Mouse (Mus musculus): ENCODE measurements around the gene Pfdn6. TPM values are rescaled to one million over a fixed set of nuclear protein-coding genes. Genes with fewer than 3 reads are reported as not detected.

The Pfdn6 gene
- polyA plus RNA-seq, 1 experiment from 2014 or later = 185 TPM

- no peaks in the 10 kb centered on the region for H3K27me3 ChIP-seq
- H3K9me3 ChIP-seq = no peaks in the 10 kb centered on the region
- peak overlapping the region; percentile 85 for H3K4me3 ChIP-seq
- peak overlapping the region; percentile 80 for H3K9ac ChIP-seq
- H3K4me1 ChIP-seq (replicated peaks) = peaks cover 23% of the 10 kb centered on the region
- ATAC-seq (ENCODE audit: low FRiP score, low read depth) = peak; percentile 14; the same call in 1 of the 2 replicates
- peak overlapping the region; percentile 97 for H3K4me2 ChIP-seq
- 0 out of 2 replicates have a peak overlapping the region, but pooled peaks have one; percentile 57 for H3K27ac ChIP-seq (replicated peaks)
- peaks cover 28% of the 10 kb centered on the region for H3K36me3 ChIP-seq
- WGBS = 2% methylated on average over 26 of the region's 26 CpGs
These were observed 838 bp upstream of the Pfdn6 start for GRCm38 (mm10) chr17:33940981-33941380.

DNA sequence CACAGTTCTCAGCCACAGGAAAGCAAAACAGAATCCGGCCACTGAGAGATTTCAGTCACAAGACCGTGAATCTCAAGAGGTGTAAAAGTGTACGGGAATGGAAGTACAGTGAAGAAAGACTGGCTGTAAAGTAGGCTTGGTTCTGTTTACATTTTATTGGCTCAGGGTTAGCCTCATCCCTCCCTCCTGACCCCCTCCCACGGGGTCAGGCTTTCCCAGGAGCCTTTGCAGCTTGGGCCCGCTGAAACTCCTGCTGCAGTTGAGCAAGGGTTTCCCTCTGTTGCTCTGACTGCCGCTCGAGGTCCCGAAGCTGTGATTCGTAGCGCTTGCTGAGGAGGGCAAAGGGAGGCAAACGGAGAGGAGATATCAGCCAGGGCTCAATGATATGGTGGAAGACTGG, 1.4 kb downstream of the Pfdn6 start:
- Histone ChIP-seq H3K36me3 (peaks cover 11% of the 10 kb centered on the region; the same call in 1 of the 2 replicates), H3K9me3 (no peaks in the 10 kb centered on the region), H3K4me3 (peak overlapping the region; percentile 85; the same call in 1 of the 2 replicates), H3K4me2 (peak overlapping the region; percentile 97), H3K9ac (no peak overlapping the region), H3K27ac (replicated peaks) (no peak overlapping the region), H3K4me1 (replicated peaks) (peaks cover 23% of the 10 kb centered on the region), H3K27me3 (no peaks in the 10 kb centered on the region)
- WGBS = 86% methylated on average over 11 of the region's 11 CpGs
- ATAC-seq (ENCODE audit: low FRiP score, low read depth) = no peak

DNA sequence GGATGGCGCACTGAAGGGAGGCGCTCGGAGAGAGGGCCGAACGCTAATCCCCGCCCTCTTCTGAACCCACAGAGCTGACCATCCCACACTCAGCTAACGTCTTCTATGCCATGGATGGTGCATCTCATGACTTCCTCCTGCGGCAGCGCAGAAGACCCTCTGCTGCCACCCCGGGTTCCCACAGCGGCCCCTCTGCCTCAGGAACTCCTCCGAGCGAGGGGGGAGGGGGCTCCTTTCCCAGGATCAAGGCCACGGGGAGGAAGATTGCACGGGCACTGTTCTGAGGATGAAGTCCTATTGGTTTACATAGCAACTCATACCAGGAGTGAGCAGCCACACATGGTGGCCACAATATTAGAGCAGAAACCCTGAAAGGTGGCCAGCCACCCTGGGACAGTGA, 3.1 kb downstream of the Pfdn6 start:
- Histone ChIP-seq H3K4me1 (replicated peaks) (peaks cover 23% of the 10 kb centered on the region), H3K36me3 (peaks cover 14% of the 10 kb centered on the region; the same call in 1 of the 2 replicates), H3K27me3 (no peaks in the 10 kb centered on the region), H3K9ac (no peak overlapping the region), H3K9me3 (no peaks in the 10 kb centered on the region), H3K27ac (replicated peaks) (no peak overlapping the region), H3K4me3 (no peak overlapping the region), H3K4me2 (no peak overlapping the region)
- 88% methylated on average over 15 of the region's 15 CpGs for WGBS
- ATAC-seq (ENCODE audit: low FRiP score, low read depth) = no peak

DNA sequence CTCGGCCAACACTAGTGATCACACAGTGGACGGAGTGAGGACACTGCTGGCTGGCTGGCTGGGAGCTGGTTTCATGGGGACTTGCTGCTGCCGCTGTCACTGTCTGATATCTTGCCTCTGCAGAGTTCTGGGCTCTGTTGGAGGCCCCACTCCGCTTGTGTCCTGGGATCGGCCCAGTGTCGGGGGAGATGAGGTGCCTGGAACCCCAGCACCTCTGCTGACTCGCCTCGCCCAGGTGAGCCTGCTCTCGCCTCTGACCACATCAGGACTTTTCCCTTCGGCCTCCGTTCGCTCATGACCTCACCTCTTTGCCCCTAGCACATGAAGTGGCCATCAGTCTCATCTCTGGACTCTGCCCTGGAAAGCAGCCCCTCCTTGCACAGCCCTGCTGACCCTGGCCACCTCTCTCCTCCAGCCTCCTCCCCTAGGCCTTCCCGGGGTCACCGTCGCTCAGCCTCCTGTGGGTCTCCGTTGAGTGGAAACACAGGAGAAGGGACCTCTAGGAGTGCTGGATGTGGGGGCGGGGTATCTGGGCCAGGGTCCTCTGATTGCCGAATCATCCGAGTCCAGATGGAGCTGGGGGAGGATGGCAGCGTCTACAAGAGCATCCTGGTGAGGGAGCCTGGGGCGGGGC, 4.6 kb downstream of the Pfdn6 start:
- Histone ChIP-seq H3K27me3 (no peaks in the 10 kb centered on the region), H3K4me1 (replicated peaks) (peaks cover 22% of the 10 kb centered on the region), H3K27ac (replicated peaks) (no peak overlapping the region), H3K36me3 (peaks cover 14% of the 10 kb centered on the region; the same call in 1 of the 2 replicates), H3K9me3 (no peaks in the 10 kb centered on the region), H3K4me2 (no peak overlapping the region), H3K4me3 (no peak overlapping the region), H3K9ac (no peak overlapping the region)
- no peak for ATAC-seq (ENCODE audit: low FRiP score, low read depth)
- WGBS = 88% methylated on average over 21 of the region's 21 CpGs

GRCm38 (mm10) chr17:33932970-33933369, 7.2 kb downstream of the Pfdn6 start:
- no peak overlapping the region for H3K4me2 ChIP-seq
- H3K4me1 ChIP-seq (replicated peaks) = peaks cover 26% of the 10 kb centered on the region
- H3K4me3 ChIP-seq = no peak overlapping the region
- H3K27me3 ChIP-seq = no peaks in the 10 kb centered on the region
- peaks cover 14% of the 10 kb centered on the region; the same call in 1 of the 2 replicates for H3K36me3 ChIP-seq
- ATAC-seq (ENCODE audit: low FRiP score, low read depth) = no peak
- H3K9me3 ChIP-seq = no peaks in the 10 kb centered on the region
- WGBS = 91% methylated on average over 15 of the region's 15 CpGs
- H3K27ac ChIP-seq (replicated peaks) = no peak overlapping the region
- no peak overlapping the region for H3K9ac ChIP-seq

DNA sequence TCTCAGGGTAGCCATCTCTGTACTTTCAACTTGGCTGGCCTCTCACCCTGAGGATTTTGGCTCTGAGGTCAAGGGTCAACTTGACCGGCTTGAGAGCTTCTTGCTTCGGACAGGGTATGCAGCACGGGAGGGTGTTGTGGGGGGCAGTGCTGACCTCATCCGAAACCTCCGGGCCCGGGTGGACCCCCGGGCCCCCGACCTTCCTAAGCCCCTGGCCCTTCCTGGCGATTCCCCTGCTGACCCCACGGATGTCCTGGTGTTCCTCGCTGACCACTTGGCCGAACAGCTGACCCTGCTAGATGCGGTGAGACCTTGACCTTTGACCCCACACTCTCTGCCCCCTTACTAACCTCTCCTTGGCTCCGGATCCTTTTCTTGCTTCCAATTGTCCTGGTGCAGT, 7.7 kb downstream of the Pfdn6 start:
- no peak overlapping the region for H3K4me3 ChIP-seq
- WGBS = 93% methylated on average over 14 of the region's 14 CpGs
- no peaks in the 10 kb centered on the region for H3K27me3 ChIP-seq
- no peak overlapping the region for H3K27ac ChIP-seq (replicated peaks)
- ATAC-seq (ENCODE audit: low FRiP score, low read depth) = no peak
- H3K9me3 ChIP-seq = no peaks in the 10 kb centered on the region
- peaks cover 29% of the 10 kb centered on the region for H3K4me1 ChIP-seq (replicated peaks)
- H3K4me2 ChIP-seq = no peak overlapping the region
- H3K9ac ChIP-seq = no peak overlapping the region
- peaks cover 17% of the 10 kb centered on the region; the same call in 1 of the 2 replicates for H3K36me3 ChIP-seq

- Histone ChIP-seq H3K4me2 (peak overlapping the region; percentile 99; the same call in 1 of the 2 replicates), H3K27me3 (no peaks in the 10 kb centered on the region), H3K27ac (replicated peaks) (no peak overlapping the region), H3K9ac (no peak overlapping the region), H3K9me3 (no peaks in the 10 kb centered on the region), H3K4me1 (replicated peaks) (peaks cover 29% of the 10 kb centered on the region), H3K4me3 (no peak overlapping the region), H3K36me3 (peaks cover 14% of the 10 kb centered on the region; the same call in 1 of the 2 replicates)
- 94% methylated on average over 11 of the region's 11 CpGs for WGBS
- no peak for ATAC-seq (ENCODE audit: low FRiP score, low read depth)
These were observed 8.2 kb downstream of the Pfdn6 start for GRCm38 (mm10) chr17:33931947-33932346.

DNA sequence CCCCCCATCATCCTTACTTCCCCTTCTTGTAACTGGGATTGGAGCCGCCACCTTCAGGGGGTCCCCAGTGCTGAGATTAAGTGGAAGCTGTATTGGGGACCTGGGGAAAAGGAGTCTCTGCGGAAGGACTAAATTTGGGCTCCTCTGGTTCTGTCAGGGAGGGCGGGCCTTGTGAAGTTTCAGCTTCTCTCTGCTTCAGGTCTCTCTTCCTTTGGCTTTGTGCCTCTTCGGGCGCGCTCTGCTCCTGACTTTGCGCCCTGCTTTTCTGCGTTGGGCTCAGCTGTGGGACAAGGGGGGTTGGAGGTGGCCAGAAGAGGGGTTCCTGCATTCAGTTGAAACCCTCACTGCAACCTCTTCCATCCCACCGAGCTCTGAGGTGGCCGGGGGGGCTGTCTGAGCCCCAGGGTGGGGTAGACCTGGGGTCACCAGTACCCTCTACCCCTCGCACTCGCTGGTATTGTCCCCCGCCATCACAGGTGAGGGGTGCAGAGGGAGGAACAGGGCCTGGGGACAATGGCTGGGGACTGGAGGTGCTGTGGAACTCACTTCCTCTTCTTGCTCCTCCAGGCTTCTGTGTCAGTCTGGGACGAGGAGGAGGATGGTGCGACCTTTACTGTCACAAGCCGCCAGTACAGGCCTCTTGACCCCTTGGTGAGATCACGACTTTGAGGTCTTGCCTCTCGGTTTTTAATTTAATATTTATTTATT, 8.8 kb downstream of the Pfdn6 start:
- peak overlapping the region; percentile 7; the same call in 1 of the 2 replicates for H3K27ac ChIP-seq (replicated peaks)
- H3K9me3 ChIP-seq = no peaks in the 10 kb centered on the region
- WGBS = 43% methylated on average over 18 of the region's 18 CpGs
- H3K4me1 ChIP-seq (replicated peaks) = peaks cover 29% of the 10 kb centered on the region
- no peak for ATAC-seq (ENCODE audit: low FRiP score, low read depth)
- H3K36me3 ChIP-seq = 0 out of 2 replicates have a peak, but pooled peaks cover 10% of the 10 kb centered on the region
- H3K4me3 ChIP-seq = peak overlapping the region; percentile 93
- no peaks in the 10 kb centered on the region for H3K27me3 ChIP-seq
- peak overlapping the region; percentile 88 for H3K9ac ChIP-seq
- peak overlapping the region; percentile 99 for H3K4me2 ChIP-seq

- Histone ChIP-seq H3K4me3 (peak overlapping the region; percentile 93), H3K36me3 (0 out of 2 replicates have a peak, but pooled peaks cover 10% of the 10 kb centered on the region), H3K27ac (replicated peaks) (peak overlapping the region; percentile 97), H3K4me1 (replicated peaks) (peaks cover 29% of the 10 kb centered on the region), H3K9me3 (no peaks in the 10 kb centered on the region), H3K9ac (peak overlapping the region; percentile 88), H3K4me2 (peak overlapping the region; percentile 99), H3K27me3 (no peaks in the 10 kb centered on the region)
- under 1% methylated on average over 40 of the region's 45 CpGs for WGBS
- ATAC-seq (ENCODE audit: low FRiP score, low read depth) = peak; percentile 16; the same call in 1 of the 2 replicates
These were observed 9.6 kb downstream of the Pfdn6 start for GRCm38 (mm10) chr17:33930280-33931158.

- H3K27me3 ChIP-seq = no peaks in the 10 kb centered on the region
- H3K9ac ChIP-seq = peak within 1 kb of the TSS; percentile 88
- H3K36me3 ChIP-seq = 0 out of 2 replicates have a peak, but pooled peaks cover 10% of the 10 kb centered on the region
- peak within 1 kb of the TSS; percentile 93 for H3K4me3 ChIP-seq
- WGBS = under 1% methylated on average over 75 of the region's 80 CpGs
- H3K4me1 ChIP-seq (replicated peaks) = peaks cover 29% of the 10 kb centered on the region
- peak within 1 kb of the TSS; percentile 99 for H3K4me2 ChIP-seq
- H3K27ac ChIP-seq (replicated peaks) = peak within 1 kb of the TSS; percentile 97
- no peaks in the 10 kb centered on the region for H3K9me3 ChIP-seq
- peak; percentile 85 for ATAC-seq (ENCODE audit: low FRiP score, low read depth)
These were observed 10.5 kb downstream of the Pfdn6 start, which contains the start of gene Rgl2 for GRCm38 (mm10) chr17:33929371-33930279. Gene Rgl2, plus strand, starts transcription at chr17:33929543.

Data from hindbrain, embryonic 15.5 days (tissue).